Mouse (Mus musculus) G1E (cell line): Measurements from ENCODE around the gene Zfp961.

Experiments used
- CTCF ChIP-seq: IDR thresholded peaks from 2 replicates; pipeline ENCODE4 v1.5.1; 2012; ENCODE audit warnings: low read depth, low read length, inconsistent platforms, mixed read lengths
- GATA2 ChIP-seq: IDR thresholded peaks from 2 replicates; pipeline ENCODE4 v1.6.1; 2012; ENCODE audit warnings: low read depth, low read length, inconsistent platforms, borderline replicate concordance
- POLR2AphosphoS5 ChIP-seq: IDR thresholded peaks from 2 replicates; pipeline ENCODE4 v1.6.1; 2012; ENCODE audit warnings: low read depth, low read length, inconsistent platforms; ENCODE audit not compliant: insufficient replicate concordance
- TAL1 ChIP-seq: conservative IDR thresholded peaks from 2 replicates; pipeline ENCODE4 v1.6.1; 2012; ENCODE audit warnings: low read depth, low read length, inconsistent platforms, mixed read lengths

GRCm38 (mm10) chr8:71926551-71926950, 24.3 kb upstream of the Zfp961 start:
- TF ChIP-seq CTCF (no peak), TAL1 (no peak), POLR2AphosphoS5 (no peak), GATA2 (no peak)
